Mouse (Mus musculus): ENCODE measurements at regions not wholly inside any gene's neighbourhood (a gene's known extent, or its start where the extent isn't known, plus 50 kb on each side); places are given as distances from the start of the nearest gene placed in this dataset.

GRCm38 (mm10) chr14:106217681-106218080 lies 111.7 kb downstream of the Trim52 start:
- TF ChIP-seq CTCF (IDR thresholded peaks at IDR 0.05; ENCODE audit: insufficient read depth, low read length), result no peak
- no peak for TF ChIP-seq POLR2A (IDR thresholded peaks at IDR 0.05; ENCODE audit: borderline replicate concordance, extremely low read depth, low read depth, low read length)

All from lung, adult 2 months (tissue).